Mouse (Mus musculus) T-helper 1 cell (primary cell): ENCODE results near the gene Anxa6.

Experiments used
- in situ Hi-C: fragments of 300-600 bp; cut with MboI, MseI; formaldehyde crosslinking; loops from one replicate; pipeline ENCODE4 v1.15.1; 2025; ENCODE audit warnings: high pct_unique_total_duplicates

Anxa6 gene

DNA sequence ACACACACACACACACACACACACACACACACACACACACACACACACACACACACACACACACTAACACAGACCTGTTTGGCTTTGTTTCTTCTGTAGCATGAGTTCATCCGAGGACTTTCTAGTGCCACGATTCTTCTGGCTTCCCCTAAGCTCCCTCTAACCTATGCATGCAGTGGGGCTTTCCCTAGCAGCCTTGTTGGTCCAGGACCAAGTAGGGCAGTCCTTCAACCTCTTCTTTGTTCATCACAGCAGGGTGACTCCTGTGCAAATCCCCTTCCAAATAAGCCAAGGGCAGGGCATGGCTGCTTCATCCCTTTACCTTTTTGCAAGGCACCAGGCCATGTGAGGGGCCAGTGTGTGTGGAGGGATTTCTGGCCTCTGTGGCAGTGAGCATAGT lies 34.5 kb downstream of the Anxa6 start:
- in situ Hi-C loops: loop anchor here (5.0 kb wide), 1 partner anchor 44 kb away; no protein-coding TSS in a partner anchor

DNA sequence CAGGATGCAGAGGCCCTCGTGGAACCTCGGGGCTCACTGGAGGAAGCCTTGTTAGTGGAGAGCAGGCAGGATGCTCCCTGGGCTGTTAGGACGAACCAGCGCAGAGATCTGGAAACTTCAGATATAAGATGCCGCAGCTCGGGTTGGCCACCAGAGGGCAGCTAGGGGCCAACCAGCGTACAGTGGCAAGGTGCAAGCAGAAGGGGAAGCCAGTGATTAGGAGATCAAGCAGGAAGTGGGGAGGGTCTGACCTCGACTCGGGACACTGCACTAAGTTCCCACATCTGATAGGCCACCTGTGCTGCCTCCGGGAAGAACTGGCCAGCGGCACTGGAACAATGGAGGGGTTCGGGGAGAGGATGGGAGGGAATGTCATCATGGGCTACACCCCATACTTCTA lies 35.0 kb downstream of the Anxa6 start:
- in situ Hi-C loops: loop anchor here (5.0 kb wide), 1 partner anchor 44 kb away; no protein-coding TSS in a partner anchor

DNA sequence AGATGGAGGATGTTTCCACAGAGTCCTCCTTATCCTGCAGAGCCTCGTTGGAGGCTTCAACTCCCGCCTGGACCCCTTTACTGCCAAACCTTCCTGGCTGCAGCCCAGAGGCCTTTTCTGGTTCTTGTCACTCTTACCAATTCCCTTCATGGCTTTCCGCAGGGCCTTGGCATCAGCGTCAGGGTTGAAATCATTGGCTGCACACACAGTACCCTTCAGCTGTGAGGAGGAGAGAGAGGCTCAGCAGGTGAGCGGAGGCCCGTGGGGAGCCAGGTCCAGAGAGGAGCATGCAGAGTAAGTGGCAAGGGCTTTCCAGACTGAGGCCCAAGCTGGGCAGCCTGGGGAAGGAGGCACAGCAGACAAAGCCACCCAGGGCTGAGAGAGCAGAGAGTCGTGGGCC lies 37.1 kb downstream of the Anxa6 start:
- in situ Hi-C loops: loop anchor here (5.0 kb wide), 1 partner anchor 46 kb away; no protein-coding TSS in a partner anchor

DNA sequence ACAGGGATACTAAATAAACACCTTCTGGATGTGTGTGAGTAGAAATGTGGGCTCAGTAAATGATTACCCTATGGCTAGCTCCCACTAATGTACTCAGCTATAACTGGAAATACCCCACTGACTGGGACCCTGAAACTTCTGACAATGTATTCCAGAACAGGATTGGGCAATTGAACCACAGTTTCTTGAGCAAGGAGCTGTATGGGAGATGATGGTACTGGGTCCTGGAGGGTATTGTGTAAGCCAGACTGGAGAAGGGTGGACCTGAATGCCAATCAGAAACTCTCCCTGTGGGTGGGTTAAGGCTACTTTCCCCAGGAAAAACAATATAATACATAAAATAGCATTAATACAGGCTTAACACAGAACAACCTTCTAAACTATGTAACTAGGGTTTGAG lies 43.3 kb downstream of the Anxa6 start:
- in situ Hi-C loops: loop anchor here (10.0 kb wide), 1 partner anchor 105 kb away; no protein-coding TSS in a partner anchor

DNA sequence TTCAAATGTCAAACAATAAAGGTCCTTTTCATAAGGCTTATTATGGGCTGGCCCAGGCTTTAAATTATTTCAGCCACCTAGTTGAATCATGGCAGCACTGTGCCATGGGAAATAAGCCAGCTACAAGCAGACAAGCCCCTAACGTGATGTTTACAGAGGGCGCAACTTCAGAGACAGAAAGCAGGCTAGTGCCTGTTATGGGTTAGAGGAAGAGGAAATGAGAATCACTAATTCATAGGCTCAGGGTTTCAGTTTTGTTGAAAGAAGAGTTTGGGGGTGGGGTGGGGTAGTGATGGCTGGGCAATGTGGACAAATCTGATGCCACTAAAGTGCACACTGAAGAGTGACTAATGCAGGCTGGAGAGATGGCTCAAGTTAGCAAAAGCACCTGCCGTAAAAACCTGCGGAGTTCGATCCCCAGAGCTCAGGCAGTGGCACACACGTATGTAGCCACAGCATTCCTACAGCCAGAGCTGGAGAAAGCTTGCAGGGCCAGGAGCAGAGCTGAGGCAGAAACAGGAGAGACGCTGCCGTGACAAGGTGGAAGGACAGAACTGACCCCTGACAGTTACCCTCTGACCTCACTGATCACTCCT lies 44.4 kb downstream of the Anxa6 start:
- in situ Hi-C loops: loop anchor here (10.0 kb wide), 1 partner anchor 104 kb away; no protein-coding TSS in a partner anchor

DNA sequence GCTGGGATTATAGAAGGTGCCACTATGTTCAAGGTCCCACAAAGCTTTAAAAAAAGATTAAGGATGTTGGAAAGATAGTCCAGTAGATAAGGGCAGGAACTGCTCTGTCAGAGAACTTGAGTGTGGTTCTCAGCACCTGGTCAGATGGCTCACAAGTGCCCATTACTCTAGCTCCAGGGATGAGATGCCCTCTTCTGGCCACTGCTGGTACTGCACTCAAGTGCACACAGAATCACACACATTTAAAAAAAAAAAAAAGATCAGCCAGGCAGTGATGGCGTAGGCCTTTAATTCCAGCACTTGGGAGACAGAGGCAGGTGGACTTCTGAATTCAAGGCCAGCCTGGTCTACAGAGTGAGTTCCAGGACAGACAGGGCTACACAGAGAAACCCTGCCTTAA lies 45.3 kb downstream of the Anxa6 start:
- in situ Hi-C loops: loop anchor here (10.0 kb wide), 1 partner anchor 103 kb away; no protein-coding TSS in a partner anchor

DNA sequence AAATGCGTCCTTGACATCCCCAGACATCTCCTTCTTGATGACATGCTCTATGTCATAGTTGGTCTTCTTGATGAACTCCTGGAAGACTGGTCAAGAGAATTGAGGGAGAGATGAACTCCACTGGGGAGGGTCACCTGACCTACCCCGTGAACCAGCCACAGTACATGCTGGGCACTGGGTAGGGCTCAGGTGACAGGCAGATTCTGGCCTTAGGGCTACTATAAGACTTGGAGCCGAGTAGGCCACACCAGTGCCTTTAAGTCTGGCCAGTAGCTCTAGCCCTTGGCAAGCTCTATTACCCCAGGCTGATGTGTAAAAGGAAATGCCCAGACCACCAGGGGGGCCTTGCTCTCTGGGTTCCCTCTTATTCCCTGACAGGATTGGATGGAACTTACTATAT lies 48.2 kb downstream of the Anxa6 start:
- in situ Hi-C loops: loop anchor here (10.0 kb wide), 1 partner anchor 100 kb away; no protein-coding TSS in a partner anchor

DNA sequence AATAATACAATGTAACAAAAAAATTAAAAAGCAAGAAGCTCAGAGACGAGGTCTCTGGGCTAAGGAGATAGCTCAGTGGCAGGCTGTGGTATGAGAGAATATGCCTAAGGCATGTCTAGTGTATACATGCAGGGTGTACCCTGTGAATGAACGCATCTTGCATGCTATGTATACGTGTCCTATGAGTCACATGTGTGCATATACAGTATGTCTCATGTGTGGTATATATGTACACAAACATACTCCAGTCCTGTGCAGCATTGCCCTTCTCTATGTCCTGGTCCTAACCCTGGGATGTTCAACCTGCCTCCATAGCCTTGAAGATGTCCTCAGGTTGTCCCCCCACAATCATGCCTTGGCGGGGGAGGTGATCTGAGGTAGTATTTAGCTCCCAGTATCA lies 48.7 kb downstream of the Anxa6 start:
- in situ Hi-C loops: loop anchor here (5.0 to 10.0 kb wide), 2 partner anchors 52 to 100 kb away; no protein-coding TSS in a partner anchor

DNA sequence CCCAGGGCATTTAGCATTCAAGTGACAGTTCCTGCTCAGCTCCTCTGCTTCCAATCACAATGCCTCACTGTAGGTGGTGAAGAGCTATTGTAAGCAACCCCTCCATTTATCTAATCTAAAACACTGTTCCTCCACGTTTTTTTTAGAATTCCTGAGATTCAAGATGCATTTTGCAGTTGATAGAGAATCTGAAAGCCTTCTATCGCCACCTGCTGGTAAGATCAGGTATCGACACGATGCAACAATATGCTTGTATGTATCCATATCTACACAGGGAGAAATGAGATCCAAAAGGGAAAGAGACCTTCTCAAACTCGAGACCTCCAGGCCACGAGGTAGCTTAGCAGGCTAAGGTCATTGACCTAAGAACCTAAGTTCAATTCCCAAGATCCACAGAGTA lies 49.2 kb downstream of the Anxa6 start:
- in situ Hi-C loops: loop anchor here (5.0 to 10.0 kb wide), 2 partner anchors 52 to 99 kb away; no protein-coding TSS in a partner anchor

DNA sequence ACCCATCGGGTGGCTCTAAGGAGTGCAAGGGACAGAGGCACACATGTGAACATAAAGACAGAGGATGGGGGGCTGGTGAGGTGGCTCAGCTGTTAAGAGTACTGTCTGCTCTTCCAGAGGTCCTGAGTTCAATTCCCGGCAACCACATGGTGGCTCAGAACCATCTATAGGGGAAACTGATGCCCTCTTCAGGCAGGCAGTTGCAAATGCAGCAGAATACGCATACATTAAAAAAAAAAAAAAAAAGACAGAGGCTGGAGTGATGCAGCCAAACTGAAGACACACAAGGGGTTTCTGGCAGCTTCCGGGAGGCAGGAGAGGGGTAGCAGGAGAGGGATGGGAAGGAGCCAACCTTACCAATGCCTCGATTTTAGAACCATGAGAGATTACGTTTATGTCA lies 50.7 kb downstream of the Anxa6 start:
- in situ Hi-C loops: loop anchor here (5.0 to 10.0 kb wide), 2 partner anchors 50 to 98 kb away; no protein-coding TSS in a partner anchor

DNA sequence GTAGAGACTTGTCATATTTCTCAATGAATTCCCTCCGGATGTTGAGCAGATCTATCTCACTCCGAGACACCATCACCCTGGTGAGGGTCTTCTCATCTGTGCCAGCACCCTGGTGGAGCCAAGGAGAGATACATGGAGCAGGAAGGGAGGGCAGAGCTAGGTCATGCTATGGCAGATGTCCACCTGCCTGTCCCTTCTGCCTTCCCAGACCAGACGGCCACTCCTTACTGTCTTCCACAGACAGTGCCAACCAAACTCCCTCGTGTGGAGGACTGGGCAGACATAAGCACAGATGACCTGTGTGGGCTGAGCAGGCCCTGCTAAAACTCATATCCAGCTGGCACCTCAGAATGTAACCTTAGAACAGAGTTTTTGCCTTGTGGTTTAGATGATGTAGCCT lies 51.6 kb downstream of the Anxa6 start:
- in situ Hi-C loops: loop anchor here (5.0 to 10.0 kb wide), 2 partner anchors 49 to 97 kb away; no protein-coding TSS in a partner anchor

DNA sequence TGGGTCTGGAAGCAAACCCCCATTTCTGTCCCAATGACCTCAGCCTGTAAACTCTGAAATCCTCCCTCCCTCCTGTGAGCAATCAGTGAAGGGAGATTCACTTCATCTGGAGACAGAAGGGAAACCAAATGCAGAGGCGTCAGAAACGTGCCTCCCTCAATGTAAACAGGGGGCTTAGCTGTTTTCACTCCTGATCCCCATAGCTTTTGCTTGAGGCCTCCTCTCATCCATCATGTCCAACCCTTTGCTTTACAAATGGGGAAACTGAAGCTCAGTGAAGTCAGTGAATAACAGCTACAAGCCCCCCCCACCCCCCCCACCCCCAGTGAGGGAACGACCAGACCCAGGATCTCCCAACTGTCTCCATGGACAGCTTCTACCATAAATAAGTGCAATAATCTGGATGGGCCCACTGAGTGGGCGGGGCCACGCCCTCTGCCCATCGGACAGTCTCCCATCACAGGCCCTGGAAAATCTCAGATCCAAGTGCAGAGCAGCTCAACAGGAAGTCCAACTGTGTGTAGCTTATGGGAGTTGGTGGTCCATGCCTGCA lies 55.8 kb downstream of the Anxa6 start:
- in situ Hi-C loops: no loop called here

DNA sequence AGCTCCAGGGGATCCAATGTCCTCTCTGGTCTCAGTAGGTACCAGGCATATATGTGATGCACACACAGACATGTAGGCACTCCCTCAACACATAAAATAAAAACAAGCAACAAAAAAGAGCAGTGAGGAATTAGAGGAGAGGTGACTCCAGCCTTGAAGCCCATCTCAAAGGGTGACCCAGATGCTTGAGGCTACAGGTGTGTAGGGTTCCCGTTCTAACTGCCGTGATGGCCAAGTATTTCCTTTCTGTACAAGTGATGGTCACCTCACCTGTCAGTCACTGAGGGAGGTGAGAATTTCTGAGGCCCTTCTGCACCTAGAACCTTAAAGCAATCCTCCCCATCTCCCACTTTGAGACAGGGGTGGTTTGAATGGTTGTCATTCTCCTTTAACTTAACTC lies 56.9 kb downstream of the Anxa6 start:
- in situ Hi-C loops: no loop called here

DNA sequence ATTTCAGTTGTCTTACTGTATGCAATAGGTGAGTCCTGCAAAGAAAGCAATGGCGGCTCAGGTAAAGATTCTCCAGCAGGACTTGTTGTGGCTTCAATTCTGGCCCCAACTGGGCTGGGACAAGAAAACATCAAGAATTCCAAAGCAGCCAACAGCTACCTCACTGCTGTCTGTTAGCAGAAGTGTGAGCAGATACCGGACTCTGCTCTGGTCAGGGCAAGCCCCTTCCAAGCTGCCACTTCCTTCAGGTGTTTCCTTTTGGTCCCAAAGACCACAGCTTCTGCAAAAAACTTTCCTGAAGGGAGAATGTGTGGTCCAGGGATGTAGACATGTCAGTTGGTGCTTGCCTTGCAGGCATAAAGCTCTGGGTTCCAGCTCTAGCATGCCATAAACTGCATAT lies 57.5 kb downstream of the Anxa6 start:
- in situ Hi-C loops: no loop called here

DNA sequence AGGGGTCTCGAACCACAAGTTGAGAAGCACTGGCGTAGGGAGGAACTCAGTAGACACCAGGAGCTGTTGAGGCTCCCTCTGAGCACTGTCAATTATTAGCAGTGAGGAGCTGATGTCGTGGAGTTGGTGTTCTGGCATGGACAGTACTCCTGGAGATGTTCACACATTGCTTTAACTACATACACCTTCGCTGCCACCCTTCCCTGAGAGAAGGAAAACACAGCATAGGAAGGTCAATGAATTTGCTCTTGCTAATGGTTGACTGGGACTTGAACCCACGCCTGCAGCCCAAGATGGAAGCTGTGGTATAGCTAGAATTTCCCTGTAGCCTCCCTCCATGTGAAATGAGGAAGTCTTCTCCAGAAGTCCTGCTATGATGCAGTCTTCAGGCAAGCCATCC lies 57.9 kb downstream of the Anxa6 start:
- in situ Hi-C loops: no loop called here

DNA sequence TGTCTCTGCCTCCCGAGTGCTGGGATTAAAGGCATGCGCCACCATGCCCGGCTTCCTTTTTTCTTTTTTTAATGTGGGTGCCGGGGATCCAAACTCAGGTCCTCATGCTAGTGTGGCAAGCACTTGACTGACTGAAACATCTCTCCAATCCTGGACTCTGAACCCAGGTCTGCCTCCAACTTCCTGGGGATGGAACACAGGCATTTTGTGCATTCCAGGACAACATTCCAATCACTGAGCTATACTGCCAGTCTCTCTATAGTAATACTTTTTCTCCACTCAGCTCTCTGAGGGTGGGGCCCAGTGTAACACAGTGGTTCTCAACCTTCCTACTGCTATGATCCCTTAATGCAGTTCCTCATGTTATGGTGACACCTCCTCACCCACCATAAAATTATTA lies 58.6 kb downstream of the Anxa6 start:
- in situ Hi-C loops: no loop called here

DNA sequence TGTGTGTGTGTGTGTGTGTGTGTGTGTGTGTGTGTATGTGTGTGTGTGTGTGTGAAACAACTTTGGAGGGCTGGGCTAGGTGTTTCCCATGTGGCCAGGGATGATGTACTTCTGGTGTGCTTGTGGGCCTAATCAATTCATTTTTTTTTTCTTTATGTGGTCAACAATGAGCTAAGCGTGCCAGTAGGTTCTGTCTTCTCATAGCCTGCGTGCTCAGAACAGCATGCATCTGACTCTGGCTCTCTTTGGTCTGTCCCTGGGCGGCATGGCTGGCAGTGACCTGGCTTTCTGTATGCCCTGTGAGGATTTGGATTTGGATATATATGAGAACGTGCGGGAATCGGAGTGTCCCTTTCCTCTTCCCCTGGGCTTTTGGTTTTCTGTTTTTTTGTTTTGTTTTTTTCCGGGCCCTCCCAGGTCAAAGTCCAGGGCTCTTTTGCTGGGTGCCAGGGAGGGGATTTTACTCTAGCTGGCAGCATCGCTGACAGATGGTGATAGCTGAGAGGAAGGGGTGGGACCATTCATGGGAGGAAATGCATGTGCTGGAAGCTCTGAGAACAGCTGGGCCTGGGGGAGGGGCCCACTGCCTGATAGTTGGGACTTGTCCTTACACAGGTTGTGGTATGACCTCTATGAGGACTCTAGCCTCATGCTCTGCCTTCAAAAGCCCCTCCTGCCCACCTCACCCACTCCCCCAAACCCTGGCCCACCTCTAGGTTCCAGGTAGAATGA lies 59.6 kb downstream of the Anxa6 start:
- in situ Hi-C loops: no loop called here

DNA sequence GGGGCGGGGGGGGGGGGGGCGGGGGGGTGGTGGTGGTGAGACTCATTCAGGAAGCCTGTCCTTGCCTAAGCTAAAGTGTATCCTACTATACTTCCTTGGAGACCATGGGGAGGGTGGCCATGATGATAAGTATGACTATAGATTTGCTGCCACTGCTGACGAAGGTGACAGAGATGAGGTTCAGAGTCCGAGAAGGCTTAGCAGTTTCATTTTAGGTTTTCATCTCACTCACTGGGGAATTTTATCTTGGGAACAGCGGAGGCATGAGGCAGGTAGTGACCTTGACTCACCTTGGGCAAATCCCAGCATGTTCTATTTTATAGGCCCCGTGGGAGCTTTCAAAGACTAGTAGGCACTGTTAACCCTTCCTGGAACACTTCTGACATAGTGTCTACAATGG lies 60.5 kb downstream of the Anxa6 start:
- in situ Hi-C loops: no loop called here

DNA sequence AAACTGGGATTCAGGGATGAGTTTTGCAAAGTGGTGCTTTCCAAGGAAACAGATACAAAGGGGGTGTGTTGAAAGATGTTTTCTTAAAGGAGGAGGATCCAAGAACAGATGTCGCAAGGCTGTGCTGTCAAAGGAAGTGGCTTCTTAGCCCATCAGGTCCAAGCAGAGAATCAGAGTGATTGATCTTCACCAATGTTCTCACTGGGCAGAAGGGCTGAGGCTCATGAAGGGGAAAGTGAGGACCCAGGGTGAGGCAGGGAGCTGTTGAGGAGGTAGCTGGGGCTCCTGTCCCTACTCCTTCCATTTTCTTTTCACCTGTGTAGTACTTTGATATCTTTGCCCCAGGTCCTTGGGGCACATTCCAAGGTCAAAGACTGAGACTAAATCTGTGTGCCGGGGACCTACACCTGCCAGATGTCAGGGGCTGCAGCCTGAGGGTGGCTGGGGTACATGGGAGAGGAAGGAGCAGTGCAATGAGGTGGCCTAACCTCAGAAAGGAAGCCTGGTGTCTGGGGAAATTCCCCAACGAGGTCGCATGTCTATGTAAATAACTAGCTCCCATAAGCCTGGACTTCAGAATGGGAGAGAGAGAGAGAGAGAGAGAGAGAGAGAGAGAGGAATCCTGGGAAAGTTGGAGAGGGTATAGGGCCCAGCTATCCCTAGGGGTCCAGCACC lies 61.1 kb downstream of the Anxa6 start:
- in situ Hi-C loops: no loop called here

DNA sequence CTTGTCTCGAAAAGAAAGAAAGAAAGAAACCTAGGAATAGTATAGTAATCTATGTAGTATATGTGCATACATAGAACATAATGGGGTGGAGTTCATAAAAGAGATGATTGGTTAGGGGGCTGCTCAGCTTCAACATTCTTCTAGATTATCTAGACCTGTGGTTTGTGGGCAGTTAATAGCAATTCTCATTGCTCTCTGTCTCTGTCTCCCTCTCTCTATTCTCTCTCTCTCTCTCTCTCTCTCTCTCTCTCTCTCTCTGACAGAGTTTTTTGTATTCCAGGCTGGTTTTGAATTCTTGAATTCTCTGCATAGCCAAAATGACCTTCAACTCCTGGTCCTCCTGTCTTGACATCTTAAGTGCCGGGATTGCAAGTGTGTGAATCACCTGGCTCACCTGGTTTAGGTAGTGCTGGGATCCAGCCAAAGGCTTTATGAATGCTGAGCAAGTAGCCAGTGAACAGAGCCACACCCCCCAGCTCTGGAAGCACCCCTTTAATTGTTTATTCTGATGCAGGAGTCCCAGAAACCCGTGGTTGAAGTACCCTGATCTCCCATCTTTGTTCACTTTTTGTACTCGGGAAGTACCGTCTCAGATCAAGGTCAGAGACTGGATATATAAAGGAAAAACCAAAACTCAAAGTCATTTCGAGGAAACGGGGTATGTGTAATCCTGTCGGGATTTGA lies 61.7 kb downstream of the Anxa6 start:
- in situ Hi-C loops: no loop called here

DNA sequence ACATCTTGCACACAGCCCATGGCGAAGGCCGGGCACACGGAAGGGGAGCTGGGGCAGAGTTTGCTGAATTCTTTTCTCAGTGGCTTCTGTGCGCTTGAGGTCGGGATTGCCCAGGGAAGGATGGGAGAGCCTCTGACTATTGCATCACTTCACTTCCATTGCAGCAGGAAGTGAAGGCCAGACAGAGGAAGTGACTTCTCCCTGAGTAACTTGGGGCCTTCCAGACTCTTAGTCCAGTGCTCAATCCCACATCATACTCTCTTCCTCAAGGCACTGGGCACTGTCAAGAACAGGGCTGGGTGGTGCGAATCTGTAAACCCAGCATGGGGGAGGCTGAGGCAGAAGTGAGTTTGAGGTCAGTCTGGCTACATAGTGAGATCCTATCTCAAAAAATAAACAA lies 68.0 kb downstream of the Anxa6 start:
- in situ Hi-C loops: no loop called here
